Mouse (Mus musculus): ENCODE results near the gene 1700056E22Rik.

DNA sequence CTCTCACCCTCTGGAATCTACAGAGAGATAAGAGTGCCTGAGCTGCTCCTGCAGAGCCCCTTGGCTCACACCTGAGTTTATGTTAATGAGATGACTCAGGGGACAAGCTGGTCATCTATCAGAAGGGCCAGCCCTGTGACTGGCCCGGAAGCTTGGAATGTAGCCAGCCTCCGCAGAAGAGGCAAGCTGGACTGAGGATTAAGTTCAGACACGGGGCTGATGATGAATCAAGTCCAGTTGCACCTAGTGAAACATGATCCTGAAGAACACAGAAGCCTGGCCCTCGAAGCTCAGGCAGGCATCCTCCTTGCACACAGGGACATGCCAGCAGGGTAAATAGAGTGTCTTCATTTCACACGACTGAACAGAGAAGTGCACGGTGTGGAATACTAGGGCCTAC, 17.7 kb upstream of the 1700056E22Rik start:
- TF ChIP-seq POLR2A (IDR thresholded peaks at IDR 0.05; ENCODE audit: borderline replicate concordance, insufficient read depth, low read length) (no peak), CTCF (IDR thresholded peaks at IDR 0.05; ENCODE audit: borderline replicate concordance, insufficient read depth, low read depth, low read length) (no peak)
